Mouse (Mus musculus): ENCODE results near the gene Fam171a1.
"Not testable (repeated sequence)": the region's sequence is repeated elsewhere in the genome, so short reads cannot be mapped to it uniquely, and the experiment has no call there.

Fam171a1 gene

GRCm38 (mm10) chr2:3172656-3173055 lies 58.6 kb downstream of the Fam171a1 start:
- Histone ChIP-seq H3K36me3 (ENCODE audit: control insufficient read depth, insufficient read depth, low read length, poor library complexity, severe bottlenecking) (no peaks in the 10 kb centered on the region), H3K27me3 (ENCODE audit: control insufficient read depth, insufficient read depth, low read length, poor library complexity, severe bottlenecking) (no peaks in the 10 kb centered on the region)
- DNase-seq (ENCODE audit: low read depth, low spot score): no peak

GRCm38 (mm10) chr2:3174890-3175289 lies 60.9 kb downstream of the Fam171a1 start:
- H3K36me3 ChIP-seq (ENCODE audit: control insufficient read depth, insufficient read depth, low read length, poor library complexity, severe bottlenecking): no peaks in the 10 kb centered on the region
- no peak for DNase-seq (ENCODE audit: low read depth, low spot score)
- no peaks in the 10 kb centered on the region for H3K27me3 ChIP-seq (ENCODE audit: control insufficient read depth, insufficient read depth, low read length, poor library complexity, severe bottlenecking)

GRCm38 (mm10) chr2:3175988-3176387 lies 62.0 kb downstream of the Fam171a1 start:
- not testable (repeated sequence) for H3K36me3 ChIP-seq (ENCODE audit: control insufficient read depth, insufficient read depth, low read length, poor library complexity, severe bottlenecking); DNase-seq (ENCODE audit: low read depth, low spot score); H3K27me3 ChIP-seq (ENCODE audit: control insufficient read depth, insufficient read depth, low read length, poor library complexity, severe bottlenecking)

- H3K36me3 ChIP-seq (ENCODE audit: control insufficient read depth, insufficient read depth, low read length, poor library complexity, severe bottlenecking): no peaks in the 10 kb centered on the region
- DNase-seq (ENCODE audit: low read depth, low spot score): no peak
- no peaks in the 10 kb centered on the region for H3K27me3 ChIP-seq (ENCODE audit: control insufficient read depth, insufficient read depth, low read length, poor library complexity, severe bottlenecking)
Measured at GRCm38 (mm10) chr2:3176751-3177150, 62.7 kb downstream of the Fam171a1 start.

- no peak for DNase-seq (ENCODE audit: low read depth, low spot score)
- H3K36me3 ChIP-seq (ENCODE audit: control insufficient read depth, insufficient read depth, low read length, poor library complexity, severe bottlenecking): no peaks in the 10 kb centered on the region
- no peaks in the 10 kb centered on the region for H3K27me3 ChIP-seq (ENCODE audit: control insufficient read depth, insufficient read depth, low read length, poor library complexity, severe bottlenecking)
Measured at GRCm38 (mm10) chr2:3180550-3180949, 66.5 kb downstream of the Fam171a1 start.

- DNase-seq (ENCODE audit: low read depth, low spot score): no peak
- Histone ChIP-seq H3K36me3 (ENCODE audit: control insufficient read depth, insufficient read depth, low read length, poor library complexity, severe bottlenecking) (no peaks in the 10 kb centered on the region), H3K27me3 (ENCODE audit: control insufficient read depth, insufficient read depth, low read length, poor library complexity, severe bottlenecking) (no peaks in the 10 kb centered on the region)
Measured at GRCm38 (mm10) chr2:3183656-3184055, 69.6 kb downstream of the Fam171a1 start.

- no peaks in the 10 kb centered on the region for H3K27me3 ChIP-seq (ENCODE audit: control insufficient read depth, insufficient read depth, low read length, poor library complexity, severe bottlenecking)
- no peak for DNase-seq (ENCODE audit: low read depth, low spot score)
- no peaks in the 10 kb centered on the region for H3K36me3 ChIP-seq (ENCODE audit: control insufficient read depth, insufficient read depth, low read length, poor library complexity, severe bottlenecking)
Measured at GRCm38 (mm10) chr2:3185335-3185734, 71.3 kb downstream of the Fam171a1 start.

GRCm38 (mm10) chr2:3188745-3189475 lies 74.9 kb downstream of the Fam171a1 start:
- DNase-seq (ENCODE audit: low read depth, low spot score): no peak
- H3K36me3 ChIP-seq (ENCODE audit: control insufficient read depth, insufficient read depth, low read length, poor library complexity, severe bottlenecking): no peaks in the 10 kb centered on the region
- H3K27me3 ChIP-seq (ENCODE audit: control insufficient read depth, insufficient read depth, low read length, poor library complexity, severe bottlenecking): no peaks in the 10 kb centered on the region

GRCm38 (mm10) chr2:3191149-3191548 lies 77.1 kb downstream of the Fam171a1 start:
- no peaks in the 10 kb centered on the region for H3K27me3 ChIP-seq (ENCODE audit: control insufficient read depth, insufficient read depth, low read length, poor library complexity, severe bottlenecking)
- no peaks in the 10 kb centered on the region for H3K36me3 ChIP-seq (ENCODE audit: control insufficient read depth, insufficient read depth, low read length, poor library complexity, severe bottlenecking)
- DNase-seq (ENCODE audit: low read depth, low spot score): no peak

- no peak for DNase-seq (ENCODE audit: low read depth, low spot score)
- Histone ChIP-seq H3K36me3 (ENCODE audit: control insufficient read depth, insufficient read depth, low read length, poor library complexity, severe bottlenecking) (no peaks in the 10 kb centered on the region), H3K27me3 (ENCODE audit: control insufficient read depth, insufficient read depth, low read length, poor library complexity, severe bottlenecking) (no peaks in the 10 kb centered on the region)
Measured at GRCm38 (mm10) chr2:3195511-3195910, 81.5 kb downstream of the Fam171a1 start.

GRCm38 (mm10) chr2:3200422-3200821 lies 86.4 kb downstream of the Fam171a1 start:
- Histone ChIP-seq H3K27me3 (ENCODE audit: control insufficient read depth, insufficient read depth, low read length, poor library complexity, severe bottlenecking) (no peaks in the 10 kb centered on the region), H3K36me3 (ENCODE audit: control insufficient read depth, insufficient read depth, low read length, poor library complexity, severe bottlenecking) (no peaks in the 10 kb centered on the region)
- no peak for DNase-seq (ENCODE audit: low read depth, low spot score)

GRCm38 (mm10) chr2:3206975-3207642 lies 93.1 kb downstream of the Fam171a1 start:
- DNase-seq (ENCODE audit: low read depth, low spot score): no peak
- H3K27me3 ChIP-seq (ENCODE audit: control insufficient read depth, insufficient read depth, low read length, poor library complexity, severe bottlenecking): no peaks in the 10 kb centered on the region
- H3K36me3 ChIP-seq (ENCODE audit: control insufficient read depth, insufficient read depth, low read length, poor library complexity, severe bottlenecking): no peaks in the 10 kb centered on the region

- DNase-seq (ENCODE audit: low read depth, low spot score): no peak
- Histone ChIP-seq H3K27me3 (ENCODE audit: control insufficient read depth, insufficient read depth, low read length, poor library complexity, severe bottlenecking) (no peaks in the 10 kb centered on the region), H3K36me3 (ENCODE audit: control insufficient read depth, insufficient read depth, low read length, poor library complexity, severe bottlenecking) (no peaks in the 10 kb centered on the region)
Measured at GRCm38 (mm10) chr2:3215480-3215879, 101.5 kb downstream of the Fam171a1 start.

GRCm38 (mm10) chr2:3216617-3217016 lies 102.6 kb downstream of the Fam171a1 start:
- Histone ChIP-seq H3K36me3 (ENCODE audit: control insufficient read depth, insufficient read depth, low read length, poor library complexity, severe bottlenecking) (no peaks in the 10 kb centered on the region), H3K27me3 (ENCODE audit: control insufficient read depth, insufficient read depth, low read length, poor library complexity, severe bottlenecking) (no peaks in the 10 kb centered on the region)
- DNase-seq (ENCODE audit: low read depth, low spot score): no peak

GRCm38 (mm10) chr2:3217577-3217976 lies 103.6 kb downstream of the Fam171a1 start:
- H3K36me3 ChIP-seq (ENCODE audit: control insufficient read depth, insufficient read depth, low read length, poor library complexity, severe bottlenecking); H3K27me3 ChIP-seq (ENCODE audit: control insufficient read depth, insufficient read depth, low read length, poor library complexity, severe bottlenecking); DNase-seq (ENCODE audit: low read depth, low spot score): not testable (repeated sequence)

All from splenic B cell, adult 2 months (primary cell).